Mouse (Mus musculus) heart, postnatal 0 days (tissue): ENCODE results near the gene Pcdh9. TPM values are rescaled to one million over a fixed set of nuclear protein-coding genes. Genes with fewer than 3 reads are reported as not detected.

Source experiments
- ATAC-seq: fragments of 200-750 bp; cut with Nextera tagmentation; 2 replicates; pipeline ENCODE4 v1.8.0; 2017; ENCODE audit warnings: low read depth, moderate number of reproducible peaks, moderate library complexity; ENCODE audit not compliant: insufficient read depth
- DNase-seq: peaks from one replicate; pipeline ENCODE4 v3.0.0-alpha.2; 2016; ENCODE audit warnings: low spot score
- H3K27ac ChIP-seq: fragments of 300-500 bp; sonication (generic); 2 replicates; pipeline ENCODE4 v1.5.1; 2014; ENCODE audit warnings: low read depth, mild to moderate bottlenecking
- H3K27me3 ChIP-seq: fragments of 300-500 bp; sonication (generic); 2 replicates; pipeline ENCODE4 v1.6.1; 2014; ENCODE audit warnings: low read length, mixed read lengths; ENCODE audit not compliant: control insufficient read depth, insufficient read depth
- H3K36me3 ChIP-seq: fragments of 300-500 bp; sonication (generic); replicated peaks from 2 replicates; pipeline ENCODE4 v1.6.1; 2014; ENCODE audit warnings: low read length, mixed read lengths; ENCODE audit not compliant: control insufficient read depth, insufficient read depth
- H3K4me1 ChIP-seq: fragments of 300-500 bp; sonication (generic); 2 replicates; pipeline ENCODE4 v1.6.1; 2014; ENCODE audit warnings: antibody characterized with exemption; ENCODE audit not compliant: control insufficient read depth, insufficient read depth
- H3K4me2 ChIP-seq: fragments of 300-500 bp; sonication (generic); 2 replicates; pipeline ENCODE4 v1.6.1; 2014; ENCODE audit warnings: low read depth, mild to moderate bottlenecking, low read length, moderate library complexity
- H3K4me3 ChIP-seq: fragments of 300-500 bp; sonication (generic); 2 replicates; pipeline ENCODE4 v1.5.1; 2014; ENCODE audit warnings: low read depth, low read length
- H3K9ac ChIP-seq: fragments of 300-500 bp; sonication (generic); replicated peaks from 2 replicates; pipeline ENCODE4 v1.6.1; 2014; ENCODE audit warnings: low read depth, low read length, mixed read lengths
- H3K9me3 ChIP-seq: fragments of 300-500 bp; sonication (generic); replicated peaks from 2 replicates; pipeline ENCODE4 v1.6.1; 2016; ENCODE audit warnings: low read length; ENCODE audit not compliant: control insufficient read depth
- CTCF ChIP-seq: IDR thresholded peaks from 2 replicates; pipeline ENCODE4 v1.5.1; 2016; ENCODE audit warnings: antibody characterized with exemption, control low read depth, low read depth
- EP300 ChIP-seq: IDR thresholded peaks from 2 replicates; pipeline ENCODE4 v1.6.1; 2016; ENCODE audit warnings: antibody characterized with exemption, low read depth
- WGBS: fragments of 180-500 bp; shearing (Covaris S2); extraction: QIAGEN DNeasy Blood & Tissue Kit; methylation state at CpG from one replicate; pipeline ENCODE4 v1.1.7; 2014; 5-methylcytosine and 5-hydroxymethylcytosine counted together
- polyA plus RNA-seq: library from polyadenylated mRNA; unstranded; fragments of >200 nt; fragmentation: Nextera tagmentation; extraction: Ambion mirVana; gene quantifications from 2 replicates; pipeline ENCODE4 v1.2.1, GENCODE M21; 2015
- total RNA-seq: library from RNA; depleted of rRNA; stranded (reverse); fragments of >200 nt; gene quantifications from 2 replicates; pipeline ENCODE4 v1.2.3, GENCODE M21; 2014; ENCODE audit warnings: low replicate concordance

Gene Pcdh9
- total and polyA plus RNA-seq, 2 experiments from 2014 or later = 0.88 to 2.6 TPM

- Histone ChIP-seq H3K27ac (no peak overlapping the region), H3K4me1 (no peaks in the 10 kb centered on the region), H3K9me3 (no peaks in the 10 kb centered on the region), H3K9ac (no peak overlapping the region), H3K4me3 (no peak overlapping the region), H3K27me3 (no peaks in the 10 kb centered on the region), H3K4me2 (no peak overlapping the region), H3K36me3 (no peaks in the 10 kb centered on the region)
- 91% methylated on average over 3 of the region's 3 CpGs for WGBS
- TF ChIP-seq EP300 (no peak), CTCF (no peak)
- ATAC-seq (no peak), DNase-seq (no peak)
These were observed 282.9 kb downstream of the Pcdh9 start for GRCm38 (mm10) chr14:93607546-93607945.

DNA sequence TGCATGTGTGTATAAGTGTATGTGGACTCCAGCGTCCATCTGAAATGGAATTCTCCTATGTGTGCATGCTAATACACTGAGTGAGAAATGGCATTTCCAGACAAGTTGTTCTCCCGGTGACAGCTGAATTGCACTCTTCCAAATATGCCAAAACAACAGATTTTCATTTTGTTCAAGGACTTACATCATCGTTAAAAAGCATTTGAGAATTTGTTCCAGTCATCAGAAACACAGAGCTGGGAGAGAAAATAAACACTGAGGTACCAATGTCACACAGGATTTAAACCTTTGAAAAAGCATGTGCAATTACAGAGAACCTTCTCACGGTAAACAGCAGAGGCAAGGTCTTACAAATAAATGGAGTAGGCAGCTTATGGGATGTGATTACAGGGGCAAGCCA lies 290.5 kb downstream of the Pcdh9 start:
- H3K27me3 ChIP-seq = no peaks in the 10 kb centered on the region
- WGBS = 73% methylated on average over 4 of the region's 4 CpGs
- H3K27ac ChIP-seq = no peak overlapping the region
- H3K9ac ChIP-seq = no peak overlapping the region
- TF ChIP-seq EP300 (no peak), CTCF (no peak)
- ATAC-seq (no peak), DNase-seq (no peak)
- no peaks in the 10 kb centered on the region for H3K4me1 ChIP-seq
- H3K36me3 ChIP-seq = no peaks in the 10 kb centered on the region
- no peaks in the 10 kb centered on the region for H3K9me3 ChIP-seq
- H3K4me3 ChIP-seq = no peak overlapping the region
- H3K4me2 ChIP-seq = no peak overlapping the region

DNA sequence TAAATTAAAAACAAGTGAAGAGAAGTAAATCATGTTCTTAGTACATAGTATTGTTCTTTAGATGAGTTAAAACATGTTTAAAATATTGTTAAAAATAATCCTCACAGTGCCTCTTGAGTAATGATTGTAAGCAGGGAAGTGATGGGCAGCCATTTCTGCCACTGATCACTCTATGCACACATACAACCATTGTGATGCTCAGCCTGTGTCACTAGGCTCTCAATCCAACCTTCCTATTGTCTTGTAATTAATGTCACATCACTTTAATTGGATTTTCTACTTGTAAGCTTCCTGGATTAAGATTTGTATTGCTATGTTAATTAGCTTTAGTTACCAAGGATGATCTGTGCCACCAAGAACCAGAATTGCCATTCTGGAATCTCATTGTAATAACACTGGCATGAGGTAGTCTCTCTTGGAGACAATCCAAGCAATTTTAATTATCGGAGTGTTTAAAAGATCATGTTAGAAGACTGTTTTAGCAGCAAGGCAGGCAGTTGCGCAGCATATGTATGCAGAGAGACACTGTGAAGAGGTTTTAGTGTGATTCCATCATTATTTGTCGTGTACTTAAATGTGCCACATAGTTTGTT lies 305.0 kb downstream of the Pcdh9 start:
- ATAC-seq (no peak), DNase-seq (no peak)
- Histone ChIP-seq H3K4me1 (no peaks in the 10 kb centered on the region), H3K9me3 (no peaks in the 10 kb centered on the region), H3K27me3 (no peaks in the 10 kb centered on the region), H3K9ac (no peak overlapping the region), H3K27ac (no peak overlapping the region), H3K36me3 (no peaks in the 10 kb centered on the region), H3K4me2 (no peak overlapping the region), H3K4me3 (no peak overlapping the region)
- 49% methylated on average over 3 of the region's 3 CpGs for WGBS
- TF ChIP-seq CTCF = no peak
- no peak for TF ChIP-seq EP300

GRCm38 (mm10) chr14:93564361-93564760 lies 326.1 kb downstream of the Pcdh9 start:
- no peak overlapping the region for H3K27ac ChIP-seq
- H3K9me3 ChIP-seq = no peaks in the 10 kb centered on the region
- 64% methylated on average over 2 of the region's 2 CpGs for WGBS
- H3K4me2 ChIP-seq = no peak overlapping the region
- H3K27me3 ChIP-seq = no peaks in the 10 kb centered on the region
- H3K4me3 ChIP-seq = no peak overlapping the region
- TF ChIP-seq EP300 = no peak
- no peak for TF ChIP-seq CTCF
- no peak overlapping the region for H3K9ac ChIP-seq
- DNase-seq = no peak
- H3K4me1 ChIP-seq = no peaks in the 10 kb centered on the region
- no peak for ATAC-seq
- no peaks in the 10 kb centered on the region for H3K36me3 ChIP-seq

DNA sequence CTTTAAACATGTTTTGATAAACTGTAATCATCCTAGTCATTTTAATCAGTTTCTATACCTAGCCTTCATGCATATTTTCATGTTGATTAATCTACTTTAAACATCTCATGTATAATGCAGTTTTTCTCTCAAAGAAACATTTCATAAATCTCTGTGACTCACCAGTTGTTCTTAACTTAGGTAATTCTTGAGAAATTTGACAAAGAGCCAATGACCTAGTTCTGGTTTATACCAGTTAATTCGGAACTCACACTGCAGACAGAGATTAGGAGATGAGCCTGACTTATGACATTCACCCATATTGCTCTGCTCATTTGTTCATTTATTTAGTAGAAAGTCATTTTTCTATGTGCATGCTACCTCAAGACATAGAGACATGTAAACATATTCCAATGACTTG lies 328.9 kb downstream of the Pcdh9 start:
- Histone ChIP-seq H3K27me3 (no peaks in the 10 kb centered on the region), H3K4me3 (no peak overlapping the region), H3K9ac (no peak overlapping the region), H3K27ac (no peak overlapping the region), H3K36me3 (no peaks in the 10 kb centered on the region), H3K9me3 (no peaks in the 10 kb centered on the region), H3K4me2 (no peak overlapping the region), H3K4me1 (no peaks in the 10 kb centered on the region)
- 61% methylated on average over 1 of the region's 1 CpGs for WGBS
- DNase-seq (no peak), ATAC-seq (no peak)
- TF ChIP-seq EP300 (no peak), CTCF (no peak)

DNA sequence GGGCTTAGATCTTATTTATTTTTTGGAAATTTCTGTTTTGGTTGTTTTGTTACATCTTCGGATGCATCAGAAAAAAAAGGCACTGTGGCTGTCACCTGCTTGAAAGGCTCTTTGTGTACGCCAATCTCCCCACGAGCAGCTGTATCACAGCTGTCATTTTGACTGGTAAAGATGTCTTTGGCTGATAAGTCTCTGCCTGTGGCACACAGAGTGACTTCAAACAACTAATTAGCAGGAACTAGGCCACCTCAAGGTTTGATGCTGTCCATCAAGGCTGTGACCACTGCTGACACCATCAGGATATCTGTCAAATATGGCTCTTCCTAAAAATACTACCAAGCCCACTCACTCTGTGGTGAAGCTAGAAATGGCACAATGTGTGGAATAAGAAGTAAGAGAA lies 336.7 kb downstream of the Pcdh9 start:
- Histone ChIP-seq H3K27ac (no peak overlapping the region), H3K4me1 (no peaks in the 10 kb centered on the region), H3K4me3 (no peak overlapping the region), H3K36me3 (no peaks in the 10 kb centered on the region), H3K4me2 (no peak overlapping the region), H3K9ac (no peak overlapping the region), H3K9me3 (no peaks in the 10 kb centered on the region), H3K27me3 (no peaks in the 10 kb centered on the region)
- no peak for ATAC-seq
- 55% methylated on average over 3 of the region's 3 CpGs for WGBS
- DNase-seq = no peak
- TF ChIP-seq CTCF = no peak
- TF ChIP-seq EP300 = no peak
